Mouse (Mus musculus) natural killer cell, adult 2 months (primary cell): ENCODE measurements around the gene Zfp445.
A peak's percentile ranks its signal among the peaks of the same experiment; 100 is the strongest.
"Not testable (repeated sequence)": the region's sequence is repeated elsewhere in the genome, so short reads cannot be mapped to it uniquely, and the experiment has no call there.

Experiments
- DNase-seq, 2 experiments: peaks; one replicate each; pipeline ENCODE4 v3.0.0; 2022; ENCODE audit warnings: low spot score in 2 of 2

Zfp445 gene

DNA sequence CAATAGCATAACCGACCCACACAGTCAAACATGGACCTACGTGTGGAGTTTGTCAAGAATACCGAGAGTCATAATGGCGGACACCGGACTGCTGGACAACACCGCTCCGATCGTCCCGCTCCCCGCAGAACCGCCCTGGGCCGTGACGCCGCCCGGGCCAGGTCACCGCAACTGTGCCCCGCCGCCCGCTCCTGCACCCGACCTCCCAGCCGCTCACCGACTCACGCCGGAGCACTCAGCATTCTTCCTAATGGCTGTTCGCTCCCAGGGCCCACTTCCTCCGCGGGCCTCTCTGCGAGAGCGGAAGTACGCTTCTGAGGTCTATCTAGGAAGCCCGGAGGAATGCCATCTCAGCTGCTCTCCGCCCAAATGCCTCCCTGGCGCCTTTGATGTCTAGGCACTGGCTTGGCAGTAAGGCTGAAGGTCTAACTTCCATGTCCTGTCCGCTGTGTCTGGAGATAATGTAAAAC is at the start of gene Zfp445:
Gene Zfp445, minus strand, starts transcription at position 310 of the 470 bp plus-strand sequence.
- peak; percentile 80 to 83 for DNase-seq

DNA sequence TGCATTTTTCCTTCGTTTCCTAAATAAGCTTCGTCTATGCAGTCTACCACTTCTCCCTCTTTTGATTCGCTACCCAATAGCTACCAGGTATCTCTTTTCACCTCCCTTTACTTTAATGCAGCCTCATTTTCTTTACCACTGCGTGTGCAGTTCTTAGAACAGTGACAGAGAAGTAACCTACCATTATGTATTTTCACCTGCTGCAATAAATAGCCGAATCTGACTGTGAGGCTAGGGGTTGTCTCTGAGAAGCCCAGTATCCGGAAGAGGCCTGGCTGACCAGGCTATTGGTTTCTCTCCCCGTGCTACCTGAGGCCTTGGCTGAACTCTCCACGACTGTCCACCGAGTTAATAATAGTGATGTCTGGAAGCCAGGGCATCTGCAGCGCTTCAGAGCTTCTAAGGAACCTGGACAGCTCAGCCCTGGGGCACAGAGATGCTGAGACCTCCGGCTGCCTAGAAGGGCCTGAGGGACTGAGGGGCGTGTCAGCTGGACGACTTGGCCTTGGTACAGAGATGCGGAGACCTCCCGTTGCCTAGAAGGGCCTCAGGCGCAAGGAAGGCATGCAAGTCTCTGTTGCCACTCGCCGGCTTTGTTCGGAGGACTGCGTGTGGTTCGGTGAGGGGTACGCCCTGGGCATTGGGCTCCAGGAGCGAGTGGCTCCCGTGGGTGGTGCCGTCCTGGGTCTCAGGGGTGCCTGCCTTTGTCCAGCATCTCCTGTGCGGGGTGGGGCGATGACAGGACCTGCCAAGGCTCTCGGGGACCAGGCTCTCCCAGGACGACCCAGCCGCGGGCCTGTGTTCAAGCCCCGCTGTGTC is 37.1 kb upstream of the Zfp445 start:
- peak; percentile 31 to 34 for DNase-seq

DNA sequence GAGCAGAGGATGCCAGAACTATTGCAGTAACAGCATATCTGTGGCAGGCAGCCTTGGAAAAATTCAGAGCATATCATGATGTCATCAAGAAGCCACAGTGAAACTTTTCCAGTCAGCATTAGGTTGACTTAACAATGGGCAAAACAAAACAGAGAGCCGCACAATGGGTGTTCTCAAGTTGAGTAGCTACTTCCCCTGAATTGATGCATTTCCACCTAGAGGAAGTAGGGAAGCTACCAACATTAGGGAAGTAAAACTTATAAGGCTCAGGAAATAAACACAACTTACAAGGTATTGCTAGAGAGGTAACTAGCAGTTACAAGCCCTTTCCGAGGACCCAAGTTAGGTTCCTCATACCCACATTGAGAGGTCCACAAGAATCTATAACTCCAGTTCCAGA is 35.2 kb upstream of the Zfp445 start:
- no peak for DNase-seq

DNA sequence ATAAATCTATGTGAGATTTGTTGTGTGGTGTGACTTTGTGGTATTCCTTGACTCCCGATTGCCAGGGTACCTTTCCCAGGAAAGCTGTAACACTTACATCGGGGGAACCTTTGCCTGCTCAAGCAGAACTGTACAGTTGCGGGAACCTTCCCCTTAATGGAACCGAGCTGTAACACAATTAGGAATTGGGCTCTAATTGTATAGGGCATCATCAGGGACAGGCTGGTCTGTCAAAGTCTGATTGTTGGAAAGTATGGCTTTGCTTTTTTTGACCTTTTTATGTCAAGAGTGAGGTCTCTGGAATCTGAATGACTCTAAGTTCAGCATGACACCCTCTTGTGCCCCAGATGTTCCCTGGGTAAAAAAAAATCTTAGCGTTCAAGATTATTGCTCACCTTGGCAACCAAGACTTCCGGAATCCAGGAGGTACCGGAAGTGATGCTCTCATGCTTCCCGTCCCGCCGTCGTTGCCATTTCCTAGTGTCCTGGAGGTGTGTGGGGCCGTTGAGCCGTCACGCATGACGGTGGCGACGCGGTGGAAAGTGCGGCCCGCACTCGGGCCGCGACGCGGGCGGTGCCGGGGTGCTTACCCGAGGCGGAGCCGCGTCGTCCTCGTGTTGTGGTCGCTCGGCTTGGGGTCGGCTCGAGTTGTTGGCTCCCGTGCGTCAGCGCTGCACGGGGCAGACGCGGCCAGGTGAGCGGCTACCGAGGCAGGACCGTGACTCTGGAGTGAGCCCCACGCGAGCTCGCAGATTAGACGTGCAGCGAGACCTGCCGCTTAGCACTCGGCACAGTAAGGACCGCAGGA is 20.8 kb upstream of the Zfp445 start:
- DNase-seq: peak; percentile 57 to 64

DNA sequence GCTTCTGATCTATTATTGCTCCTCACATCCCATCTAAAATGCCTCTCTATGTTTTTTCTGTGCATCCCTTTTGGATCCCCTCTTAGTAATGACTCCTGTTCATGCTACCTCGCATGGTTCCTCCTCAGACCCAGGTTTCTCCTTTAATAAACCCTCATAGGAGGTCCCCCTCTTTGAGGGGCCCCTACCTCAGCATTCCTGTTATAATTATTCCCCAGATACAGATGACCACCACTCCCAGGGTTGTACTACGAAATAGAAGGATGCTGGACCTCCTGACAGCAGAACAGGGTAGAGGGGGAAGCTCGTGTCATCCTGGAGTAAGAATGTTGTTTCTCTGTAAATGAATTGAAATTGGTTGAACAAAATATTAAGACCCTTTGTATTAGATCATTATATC is 19.6 kb upstream of the Zfp445 start, which contains the start of gene Zkscan7:
Gene Zkscan7, plus strand, starts transcription at position 301 of the 400 bp plus-strand sequence.
- DNase-seq: no peak

DNA sequence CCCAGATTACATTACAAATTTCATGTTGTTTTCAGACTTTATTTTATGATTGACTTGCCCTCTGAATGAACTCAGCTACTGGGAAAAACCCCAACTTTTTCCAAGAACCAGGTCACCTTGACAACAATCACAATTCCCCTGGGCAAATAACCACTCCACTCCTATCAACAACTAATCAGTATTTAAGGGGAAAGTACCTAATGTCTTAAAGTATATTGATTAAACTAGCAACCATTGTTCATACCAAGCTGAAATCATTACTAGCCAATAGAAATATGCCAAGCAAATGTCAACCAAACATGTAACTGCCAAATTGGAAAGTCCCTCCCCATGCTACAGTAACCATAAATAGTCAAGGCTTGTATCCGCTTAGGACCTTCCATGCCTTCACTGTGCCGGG is 9.3 kb upstream of the Zfp445 start:
- DNase-seq: no peak

DNA sequence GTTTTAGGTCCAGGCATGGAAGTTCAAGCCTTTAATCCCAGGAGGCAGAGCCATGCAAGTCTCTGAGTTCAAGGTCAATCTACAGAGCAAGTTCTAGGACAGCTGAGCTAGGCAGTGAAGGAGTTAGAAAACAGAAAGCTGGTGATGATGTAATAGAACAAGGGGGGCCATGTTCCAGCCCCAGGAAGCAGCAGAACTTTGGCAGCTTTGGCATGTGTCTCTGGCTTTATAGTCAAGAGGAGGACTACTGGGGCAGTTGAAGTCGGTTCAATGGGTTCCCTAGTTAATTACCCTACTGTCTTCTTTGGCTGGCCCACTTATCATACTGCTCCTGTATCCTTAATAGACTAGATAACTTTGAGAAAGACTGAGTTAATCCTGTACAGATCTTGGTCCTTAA is 8.8 kb upstream of the Zfp445 start:
- DNase-seq: no peak

DNA sequence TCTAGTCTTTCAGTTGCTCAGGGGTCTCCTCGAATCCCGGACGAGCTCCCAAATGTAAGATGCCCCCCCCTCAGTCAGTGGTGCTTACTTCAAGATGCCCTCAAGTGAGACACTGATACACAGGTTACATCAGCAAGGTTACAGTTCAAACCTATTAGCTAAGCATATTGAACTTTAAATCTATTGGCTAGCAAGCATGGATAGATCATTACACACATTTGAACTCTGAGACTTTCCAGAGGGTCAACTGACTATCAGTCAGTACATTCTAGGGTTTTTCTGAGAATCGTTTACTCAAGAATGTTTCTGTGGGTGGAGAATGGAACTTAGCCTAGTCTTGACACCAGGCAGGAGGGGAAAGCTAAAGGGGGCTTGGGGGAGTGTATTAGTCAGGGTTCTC is 6.8 kb upstream of the Zfp445 start:
- DNase-seq: no peak

DNA sequence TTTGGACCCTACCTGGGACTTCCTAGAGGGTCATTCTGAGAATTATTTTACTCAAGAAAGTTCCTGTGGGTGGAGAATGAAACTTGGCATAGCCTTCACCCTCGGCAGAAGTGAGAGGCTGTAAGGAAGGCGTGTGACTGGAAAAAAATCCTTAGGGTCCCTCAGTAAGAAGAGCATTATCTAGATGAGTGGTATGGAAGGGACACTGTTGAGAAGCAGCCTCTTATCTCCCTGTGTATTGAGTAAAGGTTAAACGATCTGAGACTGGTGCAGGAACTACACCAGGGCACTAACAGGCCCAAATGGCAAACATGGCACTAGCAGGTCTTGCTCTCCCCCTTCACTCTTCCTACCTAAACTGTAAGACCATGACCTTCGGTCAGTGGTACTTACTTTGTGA is 386 bp upstream of the Zfp445 start:
- no peak for DNase-seq

DNA sequence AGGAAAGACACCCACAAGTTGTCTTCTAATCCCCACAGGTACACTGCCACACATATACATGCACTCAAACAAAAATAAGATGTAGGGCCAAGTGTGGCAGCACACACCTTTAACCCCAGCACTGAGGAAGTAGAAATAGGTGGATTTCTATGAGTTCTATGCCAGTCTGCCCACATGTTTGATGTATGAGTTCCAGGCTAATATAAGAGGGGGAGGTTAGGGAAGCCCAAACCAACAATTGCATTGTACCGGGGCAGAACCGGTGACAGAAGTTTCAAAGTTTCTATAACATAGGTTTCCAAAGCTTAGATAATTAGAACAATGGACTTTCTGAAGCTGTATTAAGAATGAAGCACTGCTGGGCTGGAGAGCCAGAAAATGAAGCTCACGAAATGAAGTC is 958 bp downstream of the Zfp445 start:
- DNase-seq: no peak

DNA sequence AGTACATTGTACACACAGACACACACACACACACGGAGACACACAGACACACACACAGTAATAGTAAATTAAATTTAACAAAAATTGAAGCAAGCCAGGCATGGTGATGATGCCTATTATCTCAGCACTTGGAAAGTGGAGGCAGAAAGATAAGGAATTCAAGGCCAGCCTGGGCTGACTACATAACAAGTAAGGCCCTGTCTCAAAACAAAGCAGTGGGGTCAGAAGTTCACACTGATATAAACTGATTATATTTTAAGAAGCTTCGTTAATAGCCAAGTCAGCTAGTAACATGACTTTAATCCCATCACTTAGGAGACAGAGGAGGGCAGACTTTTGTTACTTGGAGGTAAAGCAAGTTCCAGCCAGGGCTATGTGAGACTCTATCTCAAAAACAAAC is 2.1 kb downstream of the Zfp445 start:
- no peak for DNase-seq

DNA sequence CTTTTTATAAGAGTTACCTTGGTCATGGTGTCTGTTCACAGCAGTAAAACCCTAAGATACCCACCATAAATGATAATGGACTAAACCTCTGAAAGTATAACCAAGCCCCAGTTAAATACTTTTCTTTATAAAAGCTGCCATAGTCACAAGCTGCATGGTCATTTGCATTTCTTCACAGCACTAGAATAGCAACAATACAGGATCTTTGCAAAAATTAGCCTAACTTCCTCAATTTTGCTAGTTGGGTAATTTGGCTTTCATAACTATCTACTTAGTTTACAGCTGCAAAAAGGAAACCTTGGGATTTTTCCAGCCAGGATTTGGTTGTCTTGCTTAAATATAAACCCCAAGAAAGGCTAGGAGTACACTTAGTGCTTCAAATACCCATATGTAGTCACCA is 5.1 kb downstream of the Zfp445 start:
- no peak for DNase-seq

DNA sequence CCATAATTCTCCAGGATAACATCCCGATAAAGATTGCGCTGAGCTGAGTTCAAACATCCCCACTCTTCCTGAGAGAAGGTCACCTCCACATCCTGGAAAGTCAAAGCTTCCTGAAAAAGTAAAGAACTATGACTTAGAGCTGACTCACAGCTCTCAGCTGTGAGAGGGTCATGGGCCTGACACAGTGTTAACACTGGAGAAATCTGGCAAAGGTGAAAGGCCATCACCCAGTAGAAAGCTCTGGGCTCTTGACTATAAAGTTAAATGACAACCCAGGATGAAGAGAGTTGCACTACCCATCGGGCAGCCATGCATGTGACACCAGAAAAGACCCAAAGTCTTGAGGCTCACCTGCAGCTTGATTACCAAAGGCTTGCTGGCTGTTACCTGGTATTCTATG is 9.1 kb downstream of the Zfp445 start:
- DNase-seq: no peak

DNA sequence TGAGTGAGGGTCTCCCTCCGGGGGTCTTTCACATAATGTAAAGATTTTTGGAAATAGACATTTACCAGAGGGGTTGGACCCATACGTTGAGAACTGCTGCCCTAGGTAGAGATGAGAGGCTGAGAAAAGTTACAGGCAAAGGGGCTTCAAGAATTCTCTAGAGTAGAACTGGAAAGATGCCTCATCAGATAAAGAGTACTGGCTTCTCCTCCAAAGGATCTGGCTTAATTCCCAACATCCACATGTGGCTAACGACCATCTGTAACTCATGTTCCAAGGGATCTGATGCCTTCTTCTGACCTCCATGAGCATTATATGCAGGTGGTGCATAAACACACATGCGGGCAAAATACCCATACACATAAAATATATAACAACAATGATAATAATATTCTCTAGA is 10.2 kb downstream of the Zfp445 start:
- DNase-seq: no peak

DNA sequence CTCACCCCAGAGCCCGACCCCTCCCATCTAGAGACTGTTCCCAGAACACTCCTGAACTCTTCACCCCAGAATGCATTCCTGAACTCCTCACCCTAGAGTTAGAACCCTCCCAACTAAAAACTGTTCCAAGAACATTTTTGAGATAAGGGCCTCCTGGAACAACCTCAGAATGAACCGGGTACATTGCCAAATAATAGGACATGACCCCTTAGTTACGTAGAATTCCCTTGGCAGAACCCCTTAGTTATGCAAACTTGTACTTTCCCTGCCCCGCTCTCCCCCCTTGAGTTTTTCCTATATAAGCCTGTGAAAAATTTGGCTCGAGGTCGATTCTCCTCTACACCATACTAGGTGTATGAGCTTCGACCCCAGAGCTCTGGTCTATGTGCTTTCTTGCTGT is 10.7 kb downstream of the Zfp445 start:
- DNase-seq: not testable (repeated sequence)

DNA sequence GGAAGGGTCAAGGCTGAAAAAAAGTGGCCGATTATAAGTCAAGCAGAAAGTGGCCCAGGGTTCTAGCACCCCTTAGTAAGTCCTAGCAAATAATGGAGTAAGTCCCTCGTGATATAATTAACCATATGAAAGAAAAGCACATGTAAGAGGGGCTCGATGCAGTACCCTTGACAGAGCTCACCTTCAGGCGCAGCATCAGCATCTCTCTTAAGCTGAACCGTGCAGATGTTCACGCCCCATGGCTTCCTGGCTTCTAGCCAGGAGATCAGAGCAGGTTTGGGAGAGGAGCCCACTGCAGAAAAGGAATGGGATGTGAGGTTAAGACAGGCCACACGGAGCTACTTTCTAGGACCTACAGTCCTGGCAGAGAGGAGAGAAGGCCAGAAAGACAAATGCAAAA is 11.3 kb downstream of the Zfp445 start:
- no peak for DNase-seq

DNA sequence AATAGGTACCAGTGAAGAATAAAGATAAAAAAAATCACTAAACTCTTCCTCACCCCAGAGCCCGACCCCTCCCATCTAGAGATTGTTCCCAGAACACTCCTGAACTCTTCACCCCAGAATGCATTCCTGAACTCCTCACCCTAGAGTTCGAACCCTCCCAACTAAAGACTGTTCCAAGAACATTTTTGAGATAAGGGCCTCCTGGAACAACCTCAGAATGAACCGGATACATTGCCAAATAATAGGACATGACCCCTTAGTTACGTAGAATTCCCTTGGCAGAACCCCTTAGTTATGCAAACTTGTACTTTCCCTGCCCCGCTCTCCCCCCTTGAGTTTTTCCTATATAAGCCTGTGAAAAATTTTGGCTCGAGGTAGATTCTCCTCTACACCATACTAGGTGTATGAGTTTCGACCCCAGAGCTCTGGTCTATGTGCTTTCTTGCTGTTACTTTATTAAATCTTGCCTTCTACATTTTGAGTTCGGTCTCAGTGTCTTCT is 17.9 kb downstream of the Zfp445 start:
- DNase-seq: not testable (repeated sequence)

DNA sequence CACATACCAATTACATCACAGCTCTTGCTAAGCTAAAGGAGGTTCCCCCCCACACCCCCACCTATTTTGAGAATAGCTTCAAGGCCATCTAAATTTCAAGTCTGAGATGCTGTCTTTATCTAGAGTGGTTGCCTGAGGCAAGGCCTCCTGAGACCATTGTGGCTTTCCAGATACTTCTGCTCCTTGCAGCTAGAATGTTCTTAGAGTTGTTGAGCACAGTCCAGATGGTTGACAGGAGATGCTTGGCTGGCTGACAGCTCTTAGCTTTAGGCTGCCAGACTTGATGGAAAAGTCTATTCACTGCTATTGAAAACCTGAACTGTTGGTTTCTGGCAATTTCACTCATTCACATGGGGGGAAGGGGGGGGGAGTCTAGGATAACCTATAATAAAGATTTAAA is 19.6 kb downstream of the Zfp445 start:
- DNase-seq: no peak

DNA sequence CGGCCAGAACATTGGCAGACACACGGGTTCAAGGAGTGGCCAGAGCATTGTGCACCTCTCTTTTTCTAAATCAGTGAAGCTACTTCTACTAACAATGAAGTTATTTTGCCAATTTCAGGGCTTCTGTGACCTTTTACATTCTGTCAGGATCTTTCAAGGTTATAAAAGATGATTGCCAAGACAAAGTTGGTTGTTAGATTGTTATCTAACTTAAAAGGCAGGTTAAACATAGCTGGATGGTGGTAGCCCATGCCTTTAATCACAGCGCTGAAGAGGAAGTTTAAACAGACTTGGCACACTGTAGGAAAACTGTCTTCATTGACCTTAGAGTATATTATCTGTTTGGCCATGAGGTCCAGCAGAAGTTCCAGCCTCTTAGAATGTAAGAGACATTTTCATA is 20.2 kb downstream of the Zfp445 start:
- no peak for DNase-seq

DNA sequence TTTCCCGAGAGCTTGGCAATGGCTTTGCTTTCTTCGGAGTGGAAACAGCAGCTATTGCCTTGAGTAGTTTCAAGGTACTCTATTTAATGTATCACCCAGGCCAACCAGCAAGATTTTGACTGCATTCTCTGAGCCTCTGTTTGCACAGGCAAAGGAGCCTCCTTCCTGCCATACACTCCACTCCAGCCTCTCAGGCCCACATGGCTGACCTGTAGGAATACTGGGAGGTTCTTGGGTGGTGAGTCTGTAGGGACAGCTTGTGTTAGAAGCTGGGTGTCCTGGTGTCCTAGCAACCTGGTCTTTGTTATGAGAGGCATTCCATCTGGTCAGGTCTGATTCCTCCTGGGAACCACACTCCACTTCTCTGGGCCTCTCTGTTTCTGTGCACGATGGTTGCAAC is 22.0 kb downstream of the Zfp445 start, which contains the start of gene Gm35549:
Gene Gm35549, minus strand, starts transcription at position 276 of the 400 bp plus-strand sequence.
- DNase-seq: no peak

DNA sequence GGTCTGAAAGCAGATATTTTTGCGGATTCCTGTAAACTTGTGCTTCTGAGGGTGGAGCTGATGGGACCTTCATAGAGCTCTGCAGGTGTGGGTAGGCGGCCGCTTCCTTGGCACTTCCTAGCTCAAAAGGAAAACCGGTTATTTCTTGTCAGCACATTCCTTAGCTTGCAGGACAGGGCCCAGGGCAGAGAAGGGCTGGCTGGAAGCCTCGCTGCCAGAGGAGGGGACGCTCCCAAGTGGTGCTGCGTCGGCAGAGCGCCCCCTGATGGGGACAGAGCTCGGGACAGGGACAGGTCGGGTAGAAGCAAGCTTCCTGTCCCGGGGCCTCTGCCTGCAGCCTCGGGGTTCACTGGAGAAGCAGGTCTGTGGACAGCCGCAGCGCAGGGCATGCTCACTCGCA is 28.1 kb downstream of the Zfp445 start:
- DNase-seq: no peak

DNA sequence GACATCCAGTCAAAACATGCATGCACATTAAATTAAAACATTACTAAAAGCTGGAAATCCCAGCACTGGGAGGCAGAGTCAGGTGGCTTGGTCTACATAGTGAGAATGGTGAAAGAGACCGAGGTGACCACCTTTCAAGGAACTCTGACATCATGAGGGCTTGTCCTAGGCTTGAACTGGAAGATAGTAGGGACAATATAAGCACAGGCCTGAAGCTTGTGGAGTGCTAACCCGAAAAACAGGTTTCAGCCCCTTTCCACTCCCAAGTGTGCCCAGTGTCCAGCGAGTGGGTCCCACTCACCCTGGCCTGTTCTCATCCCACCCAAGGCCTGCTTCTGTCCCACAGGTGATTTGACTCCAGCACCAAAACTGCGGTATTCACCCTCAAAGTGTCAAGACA is 28.6 kb downstream of the Zfp445 start:
- DNase-seq: no peak

DNA sequence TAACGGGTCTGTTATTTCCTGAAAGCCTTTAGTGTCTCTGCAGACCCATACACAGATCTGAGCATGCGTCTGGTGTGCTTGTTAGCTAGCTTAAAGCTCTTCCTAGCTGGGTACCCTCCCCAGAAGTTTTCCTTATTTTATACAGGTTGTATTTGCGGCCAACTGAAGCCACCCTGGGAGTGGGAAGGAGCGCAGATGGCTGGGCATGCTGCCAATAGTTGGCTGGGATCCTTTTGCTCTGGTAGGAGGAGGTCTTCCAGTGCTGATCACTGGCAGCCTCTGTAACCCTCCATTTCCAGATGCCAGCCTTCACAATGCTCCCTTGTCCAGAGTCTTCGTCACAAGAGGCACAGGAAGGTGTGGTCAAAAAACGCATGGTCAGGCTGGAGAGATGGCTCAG is 29.0 kb downstream of the Zfp445 start:
- no peak for DNase-seq
